Mouse (Mus musculus): ENCODE measurements around the gene B4galnt3.

GRCm38 (mm10) chr6:120242530-120242929, 51.8 kb downstream of the B4galnt3 start:
- TF ChIP-seq POLR2A (IDR thresholded peaks at IDR 0.05; ENCODE audit: low read depth, low read length) (no peak), CTCF (IDR thresholded peaks at IDR 0.05; ENCODE audit: extremely low read depth, insufficient read length, insufficient replicate concordance, low read depth, low read length) (no peak)

Data from small intestine, adult 2 months (tissue).